Mouse (Mus musculus): ENCODE results near the gene Olfr924. TPM values are rescaled to one million over a fixed set of nuclear protein-coding genes. Genes with fewer than 3 reads are reported as not detected.
"Not testable (repeated sequence)": the region's sequence is repeated elsewhere in the genome, so short reads cannot be mapped to it uniquely, and the experiment has no call there.

The Olfr924 gene
- polyA plus RNA-seq (2016; fragmentation: Nextera tagmentation; extraction: Ambion mirVana), result not detected in 2 replicates

- Histone ChIP-seq H3K27ac (no peak within 1 kb of the TSS), H3K27me3 (ENCODE audit: poor library complexity, severe bottlenecking) (no peaks in the 10 kb centered on the region), H3K4me3 (no peak within 1 kb of the TSS), H3K9me3 (no peaks in the 10 kb centered on the region), H3K36me3 (replicated peaks) (no peaks in the 10 kb centered on the region), H3K4me1 (no peaks in the 10 kb centered on the region)
- WGBS, result 85% methylated on average over 1 of the region's 1 CpGs
- DNase-seq (ENCODE audit: extremely low spot score, low spot score), result no peak
These were observed at the start of gene Olfr924 for GRCm38 (mm10) chr9:38844149-38844548. Olfr924 (plus strand) TSS chr9:38844449.

GRCm38 (mm10) chr9:38805696-38806095 is 38.6 kb upstream of the Olfr924 start:
- H3K9me3 ChIP-seq, result no peaks in the 10 kb centered on the region
- no peak overlapping the region for H3K27ac ChIP-seq
- H3K27me3 ChIP-seq (ENCODE audit: poor library complexity, severe bottlenecking), result no peaks in the 10 kb centered on the region
- no peak overlapping the region for H3K4me3 ChIP-seq
- H3K36me3 ChIP-seq (replicated peaks), result no peaks in the 10 kb centered on the region
- H3K4me1 ChIP-seq, result no peaks in the 10 kb centered on the region
- no peak for DNase-seq (ENCODE audit: extremely low spot score, low spot score)

DNA sequence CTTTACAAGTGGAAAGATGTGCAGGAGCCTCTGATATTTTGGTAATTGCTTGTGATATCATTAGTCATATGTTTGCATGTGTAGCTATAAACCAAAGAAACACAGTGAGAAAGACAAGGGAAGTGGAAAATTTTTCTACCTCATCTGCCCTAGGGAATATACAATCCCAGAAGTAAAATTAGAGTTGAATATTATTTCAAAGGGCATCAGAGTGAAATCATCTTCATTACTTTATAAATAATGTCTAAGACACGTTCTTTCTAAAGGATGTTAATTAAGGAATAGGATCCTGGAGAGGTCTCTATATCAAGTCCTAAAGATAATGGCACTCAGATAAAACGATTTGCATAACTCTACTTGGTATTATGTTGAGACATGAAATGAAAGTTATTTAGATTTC is 29.9 kb upstream of the Olfr924 start, which contains the start of gene Olfr922:
Olfr922 (plus strand) TSS at position 301 of the 400 bp plus-strand sequence.
- no peaks in the 10 kb centered on the region for H3K27me3 ChIP-seq (ENCODE audit: poor library complexity, severe bottlenecking)
- no peaks in the 10 kb centered on the region for H3K36me3 ChIP-seq (replicated peaks)
- WGBS, result 80% methylated on average over 2 of the region's 2 CpGs
- no peak within 1 kb of the TSS for H3K4me3 ChIP-seq
- no peaks in the 10 kb centered on the region for H3K9me3 ChIP-seq
- no peak for DNase-seq (ENCODE audit: extremely low spot score, low spot score)
- H3K4me1 ChIP-seq, result no peaks in the 10 kb centered on the region
- H3K27ac ChIP-seq, result no peak within 1 kb of the TSS

DNA sequence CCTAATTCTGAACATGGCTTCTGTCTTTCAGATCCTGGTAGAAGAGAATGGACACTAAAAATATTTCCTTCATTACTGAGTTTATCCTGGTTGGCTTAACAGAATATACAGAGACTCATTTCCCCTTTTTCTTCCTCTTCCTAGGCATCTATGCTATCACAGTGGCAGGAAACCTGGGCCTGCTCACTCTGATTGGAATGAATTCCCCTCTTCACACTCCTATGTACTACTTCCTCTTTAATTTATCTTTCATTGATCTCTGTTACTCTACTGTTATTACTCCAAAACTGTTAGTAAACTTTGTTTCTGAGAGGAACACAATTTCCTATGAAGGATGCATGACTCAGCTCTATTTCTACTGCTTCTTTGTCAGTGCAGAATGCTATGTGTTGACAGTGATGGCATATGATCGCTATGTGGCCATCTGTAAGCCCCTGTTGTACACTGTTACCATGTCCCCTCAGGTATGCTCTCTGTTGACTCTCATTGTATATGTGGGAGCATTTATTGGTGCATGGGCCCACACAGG is 28.7 kb upstream of the Olfr924 start:
- H3K9me3 ChIP-seq, result no peaks in the 10 kb centered on the region
- no peak overlapping the region for H3K4me3 ChIP-seq
- WGBS, result 81% methylated on average over 1 of the region's 1 CpGs
- H3K4me1 ChIP-seq, result no peaks in the 10 kb centered on the region
- no peak overlapping the region for H3K27ac ChIP-seq
- DNase-seq (ENCODE audit: extremely low spot score, low spot score), result no peak
- no peaks in the 10 kb centered on the region for H3K36me3 ChIP-seq (replicated peaks)
- H3K27me3 ChIP-seq (ENCODE audit: poor library complexity, severe bottlenecking), result no peaks in the 10 kb centered on the region

DNA sequence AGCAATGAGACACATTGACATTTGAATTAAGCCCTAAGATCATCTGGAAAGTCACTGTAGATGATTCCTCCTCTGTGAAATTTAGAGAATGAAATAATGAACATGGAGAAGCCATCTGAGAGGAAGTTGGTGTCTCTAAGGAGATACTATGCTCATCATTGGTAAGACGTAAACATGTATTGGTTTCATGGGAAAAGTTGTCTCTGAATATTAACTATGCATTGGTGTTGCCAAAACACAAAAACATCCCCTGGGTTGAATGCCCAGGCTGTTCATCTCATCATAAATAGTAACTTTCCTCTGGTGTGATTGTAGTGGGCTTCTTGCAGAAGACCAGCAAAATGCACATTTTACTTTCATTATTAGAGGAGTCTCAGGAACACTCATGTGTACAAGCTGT is 18.0 kb upstream of the Olfr924 start, which contains the start of gene Olfr923:
Olfr923 (plus strand) TSS at position 301 of the 400 bp plus-strand sequence.
- DNase-seq (ENCODE audit: extremely low spot score, low spot score), result no peak
- no peak within 1 kb of the TSS for H3K4me3 ChIP-seq
- H3K36me3 ChIP-seq (replicated peaks), result no peaks in the 10 kb centered on the region
- H3K27me3 ChIP-seq (ENCODE audit: poor library complexity, severe bottlenecking), result no peaks in the 10 kb centered on the region
- H3K4me1 ChIP-seq, result no peaks in the 10 kb centered on the region
- no peaks in the 10 kb centered on the region for H3K9me3 ChIP-seq
- 95% methylated on average over 1 of the region's 1 CpGs for WGBS
- no peak within 1 kb of the TSS for H3K27ac ChIP-seq

GRCm38 (mm10) chr9:38833027-38833426 is 11.2 kb upstream of the Olfr924 start:
- Histone ChIP-seq H3K27me3 (ENCODE audit: poor library complexity, severe bottlenecking) (no peaks in the 10 kb centered on the region), H3K4me1 (no peaks in the 10 kb centered on the region), H3K27ac (no peak overlapping the region), H3K4me3 (no peak overlapping the region), H3K9me3 (no peaks in the 10 kb centered on the region), H3K36me3 (replicated peaks) (no peaks in the 10 kb centered on the region)
- 80% methylated on average over 2 of the region's 2 CpGs for WGBS
- no peak for DNase-seq (ENCODE audit: extremely low spot score, low spot score)

DNA sequence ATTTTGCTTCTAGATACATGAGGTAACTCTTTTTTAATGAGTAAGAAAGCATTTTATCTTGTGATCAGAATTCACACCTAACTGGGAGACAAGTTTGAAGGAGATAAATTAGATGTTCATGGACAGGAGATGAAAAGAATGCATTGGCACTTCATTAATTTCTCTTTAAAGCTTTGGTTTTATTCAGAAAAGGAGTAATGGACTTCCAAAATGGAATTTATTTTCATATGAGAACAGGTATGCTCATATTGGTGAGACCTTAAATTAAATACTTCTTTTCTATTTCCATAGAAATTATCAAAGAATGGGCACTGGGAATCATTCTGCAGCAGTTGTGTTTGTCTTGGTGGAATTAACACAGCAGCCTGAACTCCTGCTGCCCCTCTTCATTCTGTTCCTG is 10.5 kb downstream of the Olfr924 start, which contains the start of gene Olfr26:
Olfr26 (plus strand) TSS at position 301 of the 400 bp plus-strand sequence.
- no peak within 1 kb of the TSS for H3K4me3 ChIP-seq
- H3K27me3 ChIP-seq (ENCODE audit: poor library complexity, severe bottlenecking), result no peaks in the 10 kb centered on the region
- DNase-seq (ENCODE audit: extremely low spot score, low spot score), result no peak
- no peaks in the 10 kb centered on the region for H3K36me3 ChIP-seq (replicated peaks)
- no peak within 1 kb of the TSS for H3K27ac ChIP-seq
- no peaks in the 10 kb centered on the region for H3K4me1 ChIP-seq
- H3K9me3 ChIP-seq, result no peaks in the 10 kb centered on the region

GRCm38 (mm10) chr9:38874880-38875279 is 30.6 kb downstream of the Olfr924 start:
- WGBS, result 63% methylated on average over 2 of the region's 2 CpGs
- not testable (repeated sequence) for H3K27ac ChIP-seq; H3K4me1 ChIP-seq; H3K4me3 ChIP-seq; H3K27me3 ChIP-seq (ENCODE audit: poor library complexity, severe bottlenecking); DNase-seq (ENCODE audit: extremely low spot score, low spot score); H3K36me3 ChIP-seq (replicated peaks); H3K9me3 ChIP-seq

- 88% methylated on average over 2 of the region's 2 CpGs for WGBS
These were observed 32.6 kb downstream of the Olfr924 start, which contains the start of gene Olfr926 for GRCm38 (mm10) chr9:38876826-38877225. Olfr926 (plus strand) TSS chr9:38877126.

More at GRCm38 (mm10) chr9:38876826-38877225, 32.6 kb downstream of the Olfr924 start, which contains the start of gene Olfr926:
- Histone ChIP-seq H3K36me3 (replicated peaks) (no peaks in the 10 kb centered on the region), H3K9me3 (peaks cover 9% of the 10 kb centered on the region), H3K4me3 (no peak within 1 kb of the TSS), H3K27me3 (ENCODE audit: poor library complexity, severe bottlenecking) (no peaks in the 10 kb centered on the region), H3K4me1 (no peaks in the 10 kb centered on the region), H3K27ac (no peak within 1 kb of the TSS)
- no peak for DNase-seq (ENCODE audit: extremely low spot score, low spot score)

Other genes starting within 250 kb of the Olfr924 start
- not detected in 2 replicates for gene Olfr914, start 239.3 kb upstream of the Olfr924 start, polyA plus RNA-seq (2016; fragmentation: Nextera tagmentation; extraction: Ambion mirVana)
- not detected in 2 replicates for gene Olfr916, start 184.6 kb upstream of the Olfr924 start, polyA plus RNA-seq (2016; fragmentation: Nextera tagmentation; extraction: Ambion mirVana)
- not detected in 2 replicates for gene Olfr917, start 178.6 kb upstream of the Olfr924 start, polyA plus RNA-seq (2016; fragmentation: Nextera tagmentation; extraction: Ambion mirVana)
- gene Olfr918, start 169.8 kb upstream of the Olfr924 start, polyA plus RNA-seq (2016; fragmentation: Nextera tagmentation; extraction: Ambion mirVana), result not detected in 2 replicates
- gene Olfr919, start 140.8 kb upstream of the Olfr924 start, polyA plus RNA-seq (2016; fragmentation: Nextera tagmentation; extraction: Ambion mirVana), result not detected in 2 replicates
- gene Vwa5a, start 126.2 kb upstream of the Olfr924 start, polyA plus RNA-seq (2016; fragmentation: Nextera tagmentation; extraction: Ambion mirVana), result 5.0 and 5.1 TPM in 2 replicates
- gene Olfr920, start 92.2 kb upstream of the Olfr924 start, polyA plus RNA-seq (2016; fragmentation: Nextera tagmentation; extraction: Ambion mirVana), result not detected in 2 replicates
- gene Olfr921, start 71.4 kb upstream of the Olfr924 start, polyA plus RNA-seq (2016; fragmentation: Nextera tagmentation; extraction: Ambion mirVana), result not detected in 2 replicates
- gene Olfr922, start 29.8 kb upstream of the Olfr924 start, polyA plus RNA-seq (2016; fragmentation: Nextera tagmentation; extraction: Ambion mirVana), result not detected in 2 replicates
- not detected in 2 replicates for gene Olfr923, start 17.9 kb upstream of the Olfr924 start, polyA plus RNA-seq (2016; fragmentation: Nextera tagmentation; extraction: Ambion mirVana)
- not detected in 2 replicates for gene Olfr26, start 10.6 kb downstream of the Olfr924 start, polyA plus RNA-seq (2016; fragmentation: Nextera tagmentation; extraction: Ambion mirVana)
- not detected in 2 replicates for gene Olfr926, start 32.7 kb downstream of the Olfr924 start, polyA plus RNA-seq (2016; fragmentation: Nextera tagmentation; extraction: Ambion mirVana)
- not detected in 2 replicates for gene Olfr930, start 85.4 kb downstream of the Olfr924 start, polyA plus RNA-seq (2016; fragmentation: Nextera tagmentation; extraction: Ambion mirVana)
- not detected in 2 replicates for gene Olfr933, start 127.9 kb downstream of the Olfr924 start, polyA plus RNA-seq (2016; fragmentation: Nextera tagmentation; extraction: Ambion mirVana)
- gene Olfr934, start 143.9 kb downstream of the Olfr924 start, polyA plus RNA-seq (2016; fragmentation: Nextera tagmentation; extraction: Ambion mirVana), result not detected in 2 replicates
- not detected in 2 replicates for gene Olfr935, start 155.2 kb downstream of the Olfr924 start, polyA plus RNA-seq (2016; fragmentation: Nextera tagmentation; extraction: Ambion mirVana)
- gene Olfr146, start 178.9 kb downstream of the Olfr924 start, polyA plus RNA-seq (2016; fragmentation: Nextera tagmentation; extraction: Ambion mirVana), result not detected in 2 replicates
- not detected in 2 replicates for gene Olfr937, start 220.5 kb downstream of the Olfr924 start, polyA plus RNA-seq (2016; fragmentation: Nextera tagmentation; extraction: Ambion mirVana)
- gene Olfr938, start 234.4 kb downstream of the Olfr924 start, polyA plus RNA-seq (2016; fragmentation: Nextera tagmentation; extraction: Ambion mirVana), result not detected in 2 replicates